Mouse (Mus musculus) adrenal gland, adult 18-20 months (tissue): ENCODE measurements at regions not wholly inside any gene's neighbourhood (a gene's known extent, or its start where the extent isn't known, plus 50 kb on each side); places are given as distances from the start of the nearest gene placed in this dataset.

Source experiments
- DNase-seq, 2 experiments: peaks; one replicate each; pipeline ENCODE4 v3.0.0; 2021 to 2022; ENCODE audit warnings: low spot score in 2 of 2

GRCm38 (mm10) chr11:34977861-34978260, 143.2 kb upstream of the Slit3 start:
- no peak for DNase-seq

DNA sequence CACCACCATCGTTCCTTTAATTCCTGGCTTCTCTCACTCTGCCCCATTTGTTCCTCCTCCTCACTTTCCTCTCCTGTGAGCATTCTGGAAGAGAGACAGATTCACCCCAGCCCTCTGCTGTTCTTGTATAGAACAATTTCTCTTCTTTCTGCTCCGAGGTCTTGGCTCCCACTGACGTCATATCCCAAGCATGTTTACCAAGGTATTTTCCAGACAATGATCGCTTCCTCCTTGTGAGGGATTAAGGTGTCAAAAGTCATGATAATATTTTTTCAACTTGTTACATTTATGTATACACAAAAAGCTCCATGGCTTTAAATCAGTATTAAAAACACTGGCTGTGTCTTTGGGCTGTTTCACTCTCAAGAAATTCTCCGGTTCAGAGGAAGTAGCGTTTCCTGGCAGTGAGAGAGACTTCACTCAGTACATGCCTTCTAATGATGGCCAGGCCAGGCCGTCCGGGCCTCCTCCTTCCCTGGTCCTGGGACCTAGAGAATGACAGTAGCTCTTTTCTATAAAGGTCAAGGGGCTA, 142.4 kb upstream of the Spdl1 start:
- no peak for DNase-seq

DNA sequence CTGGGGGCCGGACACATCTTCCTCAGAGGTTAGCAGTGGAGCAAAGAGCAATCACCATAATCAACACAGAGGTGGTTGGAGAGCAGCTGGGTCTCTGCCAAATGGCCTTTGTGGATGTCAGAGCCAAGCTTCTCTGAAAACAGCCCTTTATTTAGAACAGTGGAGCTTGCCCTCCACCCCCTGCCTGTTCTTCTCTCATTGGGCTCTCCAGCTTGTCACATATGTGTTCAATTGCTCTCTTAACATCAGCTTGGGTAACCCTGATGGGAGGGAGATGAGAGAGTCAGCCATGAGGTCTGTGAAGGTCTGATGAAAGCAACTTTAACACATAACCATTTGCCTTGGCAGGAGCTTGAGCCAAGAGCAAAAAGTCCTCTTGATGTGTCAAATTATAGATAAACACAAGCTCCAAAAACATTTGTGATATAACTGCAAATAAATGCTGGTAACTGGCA, 140.1 kb upstream of the Spdl1 start:
- DNase-seq, result no peak

DNA sequence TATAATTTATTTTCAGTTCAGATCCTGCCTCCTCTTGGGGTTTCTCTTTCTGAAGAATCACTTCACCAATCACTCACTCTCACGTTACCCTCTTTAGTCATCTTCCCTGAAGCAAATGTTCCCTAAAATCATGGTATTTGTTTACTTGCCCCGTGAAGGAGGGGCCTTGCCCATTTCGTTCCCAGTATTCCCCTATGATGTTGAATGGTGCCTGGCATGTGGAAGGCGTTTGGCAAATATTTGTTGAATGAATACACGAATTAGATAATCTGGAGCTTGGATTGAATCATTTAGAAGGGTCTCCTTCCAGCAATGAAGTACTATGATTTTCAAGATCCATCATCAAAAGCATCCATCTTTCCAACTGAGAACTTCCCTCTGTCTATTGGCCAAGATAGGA, 139.6 kb upstream of the Spdl1 start:
- DNase-seq, result no peak

DNA sequence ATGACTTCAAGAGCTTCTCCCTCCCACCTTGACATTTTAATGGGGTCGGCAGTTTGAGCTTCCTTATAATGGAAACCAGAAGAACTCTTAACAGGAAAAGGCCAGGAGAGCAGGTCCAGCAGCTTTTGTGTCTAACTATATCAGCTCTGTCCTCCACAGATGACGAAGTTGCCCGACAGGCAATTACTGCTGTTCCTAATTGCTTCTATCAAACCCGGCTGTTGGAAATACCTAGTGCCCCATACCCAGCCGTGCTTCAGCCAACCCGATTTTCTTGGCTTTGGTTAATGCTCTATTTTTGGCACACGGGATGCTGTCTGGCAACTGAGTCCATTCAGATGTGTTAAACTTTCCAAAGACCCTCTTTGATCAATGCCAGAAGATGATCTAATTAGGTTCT, 125.8 kb upstream of the Spdl1 start:
- no peak for DNase-seq

DNA sequence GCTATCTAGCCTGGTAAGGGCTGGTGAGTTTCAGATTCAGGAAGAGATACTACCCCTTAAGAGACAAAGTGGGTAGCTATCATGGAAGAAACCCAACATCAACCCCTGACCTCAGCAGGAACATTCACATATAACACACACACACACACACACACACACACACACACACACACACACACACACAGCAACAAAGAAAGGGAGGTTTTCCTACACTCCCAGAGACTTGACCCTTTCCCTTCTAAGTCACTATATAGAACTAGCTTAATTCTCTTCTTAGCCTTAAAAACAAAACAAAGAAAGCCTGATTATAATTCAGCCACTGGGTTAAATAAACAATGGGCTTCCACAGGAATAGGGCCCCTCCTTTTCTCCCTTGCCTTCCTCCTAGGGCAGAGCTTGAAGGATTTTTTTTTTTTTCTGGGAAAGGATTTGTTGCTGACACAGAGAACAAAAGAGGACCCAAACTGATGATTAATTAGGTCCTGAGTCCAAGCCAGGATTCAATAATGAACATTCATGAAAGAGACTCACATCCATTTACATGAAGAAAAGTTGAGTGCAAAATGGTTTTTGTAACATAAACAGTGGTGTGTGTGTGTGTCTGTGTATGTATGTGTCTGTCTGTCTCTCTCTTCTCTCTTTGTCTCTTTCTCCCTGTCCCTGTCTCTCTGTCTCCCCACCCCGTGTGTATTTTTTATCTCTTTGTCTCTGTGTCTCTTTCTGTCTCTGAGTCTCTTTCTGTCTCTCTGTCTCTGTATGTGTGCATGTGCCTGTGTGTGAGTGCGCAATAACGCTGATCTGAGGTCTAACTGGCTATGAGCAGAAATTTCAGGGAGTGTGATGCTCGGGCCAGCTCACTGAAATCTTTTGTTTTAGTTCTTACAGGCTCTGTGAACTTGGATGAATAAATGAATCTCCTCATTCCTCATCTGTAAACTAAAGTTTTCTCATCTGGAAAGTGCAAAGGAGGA, 108.3 kb upstream of the Spdl1 start:
- DNase-seq, result no peak

DNA sequence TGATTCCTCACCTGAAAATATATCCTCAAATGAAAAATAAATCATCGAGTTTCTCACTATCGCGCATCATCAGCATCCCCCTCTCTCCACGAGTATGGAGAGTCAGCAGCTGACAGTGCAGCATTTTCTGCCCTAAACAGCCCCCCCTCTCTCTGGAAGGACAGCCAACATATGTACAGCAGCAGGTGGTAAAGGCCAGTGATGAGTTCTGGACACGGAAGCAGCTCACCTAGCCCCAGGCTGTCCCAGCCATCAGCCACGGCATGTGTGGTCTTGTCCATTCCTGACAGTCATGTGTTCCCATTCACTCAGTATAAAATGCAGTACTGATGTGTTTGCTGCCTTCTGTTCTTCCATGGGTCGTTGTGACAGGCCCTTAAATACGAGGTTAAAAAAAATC, 106.7 kb upstream of the Spdl1 start:
- DNase-seq, result no peak

DNA sequence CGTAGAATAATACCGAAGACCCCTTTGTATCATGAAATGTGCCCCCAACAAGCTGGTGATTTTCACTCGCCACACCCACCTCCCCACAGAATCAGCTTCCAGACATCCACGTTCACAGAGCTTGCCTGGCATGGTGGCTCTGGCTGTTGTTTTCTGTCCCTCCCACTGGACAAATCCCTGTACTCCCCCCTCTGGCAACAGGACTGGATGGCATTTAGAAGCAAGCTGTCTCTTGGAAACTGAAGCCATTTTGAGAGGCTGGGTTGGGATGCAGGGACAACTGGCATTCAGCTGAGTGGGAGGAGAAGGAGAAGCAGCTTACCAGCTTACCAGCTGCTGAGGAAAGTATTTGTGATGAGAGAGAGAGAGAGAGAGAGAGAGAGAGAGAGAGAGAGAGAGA, 105.6 kb upstream of the Spdl1 start:
- no peak for DNase-seq

GRCm38 (mm10) chr11:34932191-34932590, 98.8 kb upstream of the Spdl1 start:
- DNase-seq, result no peak

GRCm38 (mm10) chr11:34917175-34917574, 83.7 kb upstream of the Spdl1 start:
- DNase-seq, result no peak

DNA sequence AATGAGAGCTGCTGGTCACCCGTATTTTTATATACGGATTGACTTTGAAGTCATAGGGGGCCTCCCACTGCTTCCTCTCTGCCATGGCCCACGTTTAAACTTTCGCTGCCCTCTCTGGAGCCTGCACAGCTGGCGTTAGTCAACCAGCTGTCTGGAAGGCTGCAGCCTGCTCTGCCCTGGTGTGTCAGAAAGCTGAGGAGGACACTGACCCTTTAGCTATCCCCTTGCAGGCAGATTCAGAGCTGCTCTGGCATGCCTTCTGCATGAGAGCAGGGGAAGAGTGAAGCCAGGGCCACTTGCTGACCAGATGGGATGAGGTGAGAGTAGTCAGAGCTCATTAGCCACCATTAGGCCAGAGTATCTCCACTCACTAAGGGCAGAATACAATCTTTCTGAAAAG, 76.4 kb upstream of the Spdl1 start:
- no peak for DNase-seq

DNA sequence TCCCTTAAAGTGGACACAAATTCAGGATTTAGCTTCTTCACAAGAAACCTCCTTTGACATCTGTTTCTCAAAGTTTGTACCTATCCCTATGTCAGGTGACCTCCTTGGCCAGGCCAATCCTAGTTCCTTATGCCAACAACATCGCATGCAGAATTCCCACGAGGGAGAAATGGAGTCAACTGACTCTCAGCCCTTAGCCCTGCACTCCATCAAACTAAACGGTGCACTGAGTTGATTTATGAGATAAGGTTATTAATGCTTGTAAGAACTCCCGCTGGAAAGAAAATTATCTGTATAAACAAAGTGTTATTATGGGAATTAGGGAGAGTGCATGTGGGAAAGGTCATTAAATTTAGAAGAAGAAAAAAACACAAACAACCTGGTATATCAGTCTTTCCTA, 70.8 kb upstream of the Spdl1 start:
- DNase-seq, result no peak

GRCm38 (mm10) chr11:34899400-34899799, 66.0 kb upstream of the Spdl1 start:
- DNase-seq, result no peak

- no peak for DNase-seq
Observed at GRCm38 (mm10) chr11:34895624-34896023, 62.2 kb upstream of the Spdl1 start.

- no peak for DNase-seq
Observed at GRCm38 (mm10) chr11:34888374-34889136, 55.1 kb upstream of the Spdl1 start.

DNA sequence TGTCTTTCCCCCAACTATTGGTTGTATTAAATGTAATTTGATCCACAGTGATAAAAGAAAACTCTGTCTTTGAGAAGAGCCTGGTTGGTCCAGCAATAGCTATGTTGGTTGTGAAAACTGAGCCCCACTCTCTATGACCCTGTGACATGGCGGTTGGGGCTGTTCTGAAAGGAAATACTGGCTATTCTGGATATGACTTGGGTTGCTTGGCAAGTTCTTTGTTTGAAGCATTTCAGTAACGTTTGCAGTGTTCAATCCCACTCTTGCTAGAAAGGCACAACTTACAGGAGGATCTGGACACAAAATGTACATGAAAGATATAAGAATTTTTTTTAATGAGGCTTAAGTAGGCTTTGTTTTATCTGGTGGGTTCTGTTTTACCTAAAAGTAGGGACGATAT, 54.1 kb upstream of the Spdl1 start:
- DNase-seq, result no peak
